Mouse (Mus musculus): ENCODE data around the gene Zscan2. TPM values are rescaled to one million over a fixed set of nuclear protein-coding genes. Genes with fewer than 3 reads are reported as not detected.

The Zscan2 gene
- total and polyA plus RNA-seq, 2 experiments = 1.6 to 3.0 TPM

GRCm38 (mm10) chr7:80911053-80911452, 50.3 kb downstream of the Zscan2 start:
- no peak overlapping the region for H3K9ac ChIP-seq (ENCODE audit: low read depth, low read length)
- peaks cover 39% of the 10 kb centered on the region for H3K36me3 ChIP-seq (ENCODE audit: control insufficient read depth, insufficient read depth, low read length)
- TF ChIP-seq POLR2A (IDR thresholded peaks at IDR 0.05; ENCODE audit: extremely low read depth, insufficient read depth, low read length) = no peak
- TF ChIP-seq CTCF (IDR thresholded peaks at IDR 0.05; ENCODE audit: low read depth, low read length) = no peak
- DNase-seq (ENCODE audit: extremely low read depth, low read depth, low spot score) = no peak
- no peak overlapping the region for H3K27ac ChIP-seq (replicated peaks; ENCODE audit: insufficient read depth, low read depth, low read length)
- H3K4me3 ChIP-seq (ENCODE audit: insufficient read depth, low read depth, low read length) = no peak overlapping the region
- no peaks in the 10 kb centered on the region for H3K4me1 ChIP-seq (ENCODE audit: control insufficient read depth, insufficient read depth, low read length)
- no peaks in the 10 kb centered on the region for H3K79me2 ChIP-seq (ENCODE audit: control insufficient read depth, insufficient read depth, low read length)
- H3K27me3 ChIP-seq (ENCODE audit: control insufficient read depth, insufficient read depth, low read length) = no peaks in the 10 kb centered on the region
- 78% methylated on average over 7 of the region's 7 CpGs for WGBS

GRCm38 (mm10) chr7:80912496-80912895, 51.8 kb downstream of the Zscan2 start:
- peaks cover 50% of the 10 kb centered on the region for H3K36me3 ChIP-seq (ENCODE audit: control insufficient read depth, insufficient read depth, low read length)
- no peak for TF ChIP-seq CTCF (IDR thresholded peaks at IDR 0.05; ENCODE audit: low read depth, low read length)
- TF ChIP-seq POLR2A (IDR thresholded peaks at IDR 0.05; ENCODE audit: extremely low read depth, insufficient read depth, low read length) = no peak
- no peak for DNase-seq (ENCODE audit: extremely low read depth, low read depth, low spot score)
- H3K4me3 ChIP-seq (ENCODE audit: insufficient read depth, low read depth, low read length) = no peak overlapping the region
- H3K27ac ChIP-seq (replicated peaks; ENCODE audit: insufficient read depth, low read depth, low read length) = no peak overlapping the region
- no peak overlapping the region for H3K9ac ChIP-seq (ENCODE audit: low read depth, low read length)
- WGBS = 86% methylated on average over 8 of the region's 8 CpGs
- H3K27me3 ChIP-seq (ENCODE audit: control insufficient read depth, insufficient read depth, low read length) = no peaks in the 10 kb centered on the region
- H3K4me1 ChIP-seq (ENCODE audit: control insufficient read depth, insufficient read depth, low read length) = no peaks in the 10 kb centered on the region
- no peaks in the 10 kb centered on the region for H3K79me2 ChIP-seq (ENCODE audit: control insufficient read depth, insufficient read depth, low read length)

- Histone ChIP-seq H3K36me3 (ENCODE audit: control insufficient read depth, insufficient read depth, low read length) (peaks cover 55% of the 10 kb centered on the region), H3K4me1 (ENCODE audit: control insufficient read depth, insufficient read depth, low read length) (peaks cover 5% of the 10 kb centered on the region), H3K79me2 (ENCODE audit: control insufficient read depth, insufficient read depth, low read length) (no peaks in the 10 kb centered on the region; the same call in 1 of the 2 replicates), H3K27me3 (ENCODE audit: control insufficient read depth, insufficient read depth, low read length) (no peaks in the 10 kb centered on the region), H3K9ac (ENCODE audit: low read depth, low read length) (no peak overlapping the region), H3K4me3 (ENCODE audit: insufficient read depth, low read depth, low read length) (no peak overlapping the region), H3K27ac (replicated peaks; ENCODE audit: insufficient read depth, low read depth, low read length) (no peak overlapping the region)
- peak; percentile 28 for DNase-seq (ENCODE audit: extremely low read depth, low read depth, low spot score)
- no peak for TF ChIP-seq POLR2A (IDR thresholded peaks at IDR 0.05; ENCODE audit: extremely low read depth, insufficient read depth, low read length)
- no peak for TF ChIP-seq CTCF (IDR thresholded peaks at IDR 0.05; ENCODE audit: low read depth, low read length)
- 39% methylated on average over 4 of the region's 4 CpGs for WGBS
Observed at GRCm38 (mm10) chr7:80917916-80918465, 57.3 kb downstream of the Zscan2 start.

GRCm38 (mm10) chr7:80918982-80919646, 58.4 kb downstream of the Zscan2 start:
- WGBS = 76% methylated on average over 8 of the region's 8 CpGs
- Histone ChIP-seq H3K4me1 (ENCODE audit: control insufficient read depth, insufficient read depth, low read length) (peaks cover 5% of the 10 kb centered on the region), H3K4me3 (ENCODE audit: insufficient read depth, low read depth, low read length) (no peak overlapping the region), H3K27ac (replicated peaks; ENCODE audit: insufficient read depth, low read depth, low read length) (no peak overlapping the region), H3K9ac (ENCODE audit: low read depth, low read length) (no peak overlapping the region), H3K27me3 (ENCODE audit: control insufficient read depth, insufficient read depth, low read length) (no peaks in the 10 kb centered on the region), H3K36me3 (ENCODE audit: control insufficient read depth, insufficient read depth, low read length) (peaks cover 54% of the 10 kb centered on the region), H3K79me2 (ENCODE audit: control insufficient read depth, insufficient read depth, low read length) (peaks cover 2% of the 10 kb centered on the region; the same call in 1 of the 2 replicates)
- TF ChIP-seq POLR2A (IDR thresholded peaks at IDR 0.05; ENCODE audit: extremely low read depth, insufficient read depth, low read length) (no peak), CTCF (IDR thresholded peaks at IDR 0.05; ENCODE audit: low read depth, low read length) (no peak)
- no peak for DNase-seq (ENCODE audit: extremely low read depth, low read depth, low spot score)

- Histone ChIP-seq H3K9ac (ENCODE audit: low read depth, low read length) (no peak overlapping the region), H3K36me3 (ENCODE audit: control insufficient read depth, insufficient read depth, low read length) (peaks cover 50% of the 10 kb centered on the region), H3K4me3 (ENCODE audit: insufficient read depth, low read depth, low read length) (no peak overlapping the region), H3K27ac (replicated peaks; ENCODE audit: insufficient read depth, low read depth, low read length) (no peak overlapping the region), H3K79me2 (ENCODE audit: control insufficient read depth, insufficient read depth, low read length) (peaks cover 2% of the 10 kb centered on the region; the same call in 1 of the 2 replicates), H3K27me3 (ENCODE audit: control insufficient read depth, insufficient read depth, low read length) (no peaks in the 10 kb centered on the region), H3K4me1 (ENCODE audit: control insufficient read depth, insufficient read depth, low read length) (peaks cover 5% of the 10 kb centered on the region)
- WGBS = 84% methylated on average over 5 of the region's 5 CpGs
- no peak for DNase-seq (ENCODE audit: extremely low read depth, low read depth, low spot score)
- TF ChIP-seq CTCF (IDR thresholded peaks at IDR 0.05; ENCODE audit: low read depth, low read length) (no peak), POLR2A (IDR thresholded peaks at IDR 0.05; ENCODE audit: extremely low read depth, insufficient read depth, low read length) (no peak)
Observed at GRCm38 (mm10) chr7:80919647-80920008, 58.9 kb downstream of the Zscan2 start.

GRCm38 (mm10) chr7:80923165-80923564, 62.4 kb downstream of the Zscan2 start:
- no peak for DNase-seq (ENCODE audit: extremely low read depth, low read depth, low spot score)
- no peak for TF ChIP-seq POLR2A (IDR thresholded peaks at IDR 0.05; ENCODE audit: extremely low read depth, insufficient read depth, low read length)
- no peak for TF ChIP-seq CTCF (IDR thresholded peaks at IDR 0.05; ENCODE audit: low read depth, low read length)
- H3K27me3 ChIP-seq (ENCODE audit: control insufficient read depth, insufficient read depth, low read length) = no peaks in the 10 kb centered on the region
- 94% methylated on average over 2 of the region's 2 CpGs for WGBS
- no peak overlapping the region for H3K4me3 ChIP-seq (ENCODE audit: insufficient read depth, low read depth, low read length)
- H3K79me2 ChIP-seq (ENCODE audit: control insufficient read depth, insufficient read depth, low read length) = peaks cover 2% of the 10 kb centered on the region; the same call in 1 of the 2 replicates
- peaks cover 6% of the 10 kb centered on the region for H3K4me1 ChIP-seq (ENCODE audit: control insufficient read depth, insufficient read depth, low read length)
- H3K27ac ChIP-seq (replicated peaks; ENCODE audit: insufficient read depth, low read depth, low read length) = no peak overlapping the region
- H3K9ac ChIP-seq (ENCODE audit: low read depth, low read length) = no peak overlapping the region
- peaks cover 46% of the 10 kb centered on the region for H3K36me3 ChIP-seq (ENCODE audit: control insufficient read depth, insufficient read depth, low read length)

Other genes with a start within 250 kb of the Zscan2 start
- gene Crtc3, start 172.0 kb upstream of the Zscan2 start, total RNA-seq (2014; rRNA removed) = 3.0 and 5.4 TPM in 2 replicates
- 8.7 and 12.9 TPM in 2 replicates for gene Crtc3, start 172.0 kb upstream of the Zscan2 start, polyA plus RNA-seq (2012; rRNA removed)
- gene Iqgap1, start 34.9 kb upstream of the Zscan2 start, total RNA-seq (2014; rRNA removed) = 7.8 and 9.2 TPM in 2 replicates
- 2.6 and 2.8 TPM in 2 replicates for gene Iqgap1, start 34.9 kb upstream of the Zscan2 start, polyA plus RNA-seq (2012; rRNA removed)
- gene Wdr73, start 40.3 kb downstream of the Zscan2 start, total RNA-seq (2014; rRNA removed) = 10.2 and 11.7 TPM in 2 replicates
- gene Wdr73, start 40.3 kb downstream of the Zscan2 start, polyA plus RNA-seq (2012; rRNA removed) = 13.0 and 13.3 TPM in 2 replicates
- gene Nmb, start 44.2 kb downstream of the Zscan2 start, total RNA-seq (2014; rRNA removed) = 0.65 and 0.67 TPM in 2 replicates
- gene Nmb, start 44.2 kb downstream of the Zscan2 start, polyA plus RNA-seq (2012; rRNA removed) = 1.7 TPM in 1 of 2 replicates, not detected in the other
- 80.9 and 103 TPM in 2 replicates for gene Sec11a, start 86.9 kb downstream of the Zscan2 start, total RNA-seq (2014; rRNA removed)
- 52.0 and 64.6 TPM in 2 replicates for gene Sec11a, start 86.9 kb downstream of the Zscan2 start, polyA plus RNA-seq (2012; rRNA removed)
- 6.7 and 9.9 TPM in 2 replicates for gene Zfp592, start 132.8 kb downstream of the Zscan2 start, total RNA-seq (2014; rRNA removed)
- 6.8 and 11.3 TPM in 2 replicates for gene Zfp592, start 132.8 kb downstream of the Zscan2 start, polyA plus RNA-seq (2012; rRNA removed)
- gene Alpk3, start 196.7 kb downstream of the Zscan2 start, total RNA-seq (2014; rRNA removed) = 0.09 TPM in 1 of 2 replicates, not detected in the other
- 0.01 TPM in 1 of 2 replicates, not detected in the other for gene Alpk3, start 196.7 kb downstream of the Zscan2 start, polyA plus RNA-seq (2012; rRNA removed)